Mouse (Mus musculus) liver, embryonic 13.5 days (tissue): Measurements from ENCODE around the gene Arhgef17. TPM values are rescaled to one million over a fixed set of nuclear protein-coding genes. Genes with fewer than 3 reads are reported as not detected.

Experiments used
- ATAC-seq: fragments of 200-750 bp; cut with Nextera tagmentation; 2 replicates; pipeline ENCODE4 v1.8.0; 2017; ENCODE audit warnings: low read depth, mild to moderate bottlenecking, moderate number of reproducible peaks, moderate library complexity
- DNase-seq: peaks from one replicate; pipeline ENCODE4 v3.0.0; 2022
- H3K27ac ChIP-seq: fragments of 300-500 bp; sonication (generic); 2 replicates; pipeline ENCODE4 v1.5.1; 2015; ENCODE audit warnings: moderate library complexity, mild to moderate bottlenecking, inconsistent platforms
- H3K27me3 ChIP-seq: fragments of 300-500 bp; sonication (generic); 2 replicates; pipeline ENCODE4 v1.6.1; 2015; ENCODE audit warnings: mild to moderate bottlenecking, inconsistent platforms
- H3K36me3 ChIP-seq: fragments of 300-500 bp; sonication (generic); 2 replicates; pipeline ENCODE4 v1.6.1; 2015; ENCODE audit warnings: mild to moderate bottlenecking, inconsistent platforms
- H3K4me1 ChIP-seq: fragments of 300-500 bp; sonication (generic); replicated peaks from 2 replicates; pipeline ENCODE4 v1.6.1; 2015; ENCODE audit warnings: inconsistent platforms
- H3K4me2 ChIP-seq: fragments of 300-500 bp; sonication (generic); 2 replicates; pipeline ENCODE4 v1.6.1; 2015; ENCODE audit warnings: inconsistent platforms, mild to moderate bottlenecking, moderate library complexity
- H3K4me3 ChIP-seq: fragments of 300-500 bp; sonication (generic); replicated peaks from 2 replicates; pipeline ENCODE4 v1.5.1; 2015; ENCODE audit warnings: mild to moderate bottlenecking, inconsistent platforms
- H3K9ac ChIP-seq: fragments of 300-500 bp; sonication (generic); 2 replicates; pipeline ENCODE4 v1.6.1; 2015; ENCODE audit warnings: mild to moderate bottlenecking, inconsistent platforms
- H3K9me3 ChIP-seq: fragments of 300-500 bp; sonication (generic); replicated peaks from 2 replicates; pipeline ENCODE4 v1.6.1; 2016; ENCODE audit warnings: inconsistent platforms
- WGBS: fragments of 180-500 bp; shearing (Covaris S2); methylation state at CpG from one replicate; pipeline ENCODE4 v1.1.7; 2015; ENCODE audit not compliant: insufficient replicate concordance; 5-methylcytosine and 5-hydroxymethylcytosine counted together
- polyA plus RNA-seq: library from polyadenylated mRNA; unstranded; fragments of >200 nt; fragmentation: Nextera tagmentation; extraction: Ambion mirVana; gene quantifications from 2 replicates; pipeline ENCODE4 v1.2.1, GENCODE M21; 2015

Gene Arhgef17
- 0.53 and 0.83 TPM in 2 replicates for polyA plus RNA-seq

DNA sequence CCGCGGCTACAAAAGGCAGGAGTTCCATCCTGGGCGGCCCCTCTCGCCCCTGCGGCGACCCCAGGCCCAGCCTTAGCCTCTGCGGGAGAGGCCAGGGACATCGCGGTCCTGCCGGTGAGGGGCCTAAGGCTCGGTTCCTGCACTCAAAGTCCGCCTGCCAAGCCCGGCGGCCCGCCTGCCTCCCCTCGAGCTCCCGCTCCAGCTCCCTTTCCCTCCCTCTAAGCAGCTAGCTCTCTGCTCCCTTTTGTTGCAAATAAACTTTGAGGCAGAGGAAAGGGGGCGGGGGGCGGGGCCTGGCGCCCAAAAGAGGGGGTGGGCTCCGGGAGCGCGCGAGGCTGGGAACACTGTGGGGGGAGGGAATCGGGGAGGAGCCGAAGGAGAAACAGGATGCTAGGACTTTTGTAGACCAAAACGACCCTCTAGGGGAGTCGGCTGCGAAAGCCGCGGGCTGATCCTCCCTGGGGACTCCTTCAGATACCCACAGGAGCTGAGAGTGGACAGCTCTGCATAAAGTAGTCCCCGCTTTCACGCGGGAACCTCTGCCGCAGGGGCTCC is at the start of gene Arhgef17:
Arhgef17 (minus strand) TSS at position 182 of the 555 bp plus-strand sequence.
- Histone ChIP-seq H3K27ac (peak within 1 kb of the TSS; percentile 81), H3K36me3 (no peaks in the 10 kb centered on the region), H3K9me3 (no peaks in the 10 kb centered on the region), H3K4me2 (peak within 1 kb of the TSS; percentile 78), H3K9ac (peak within 1 kb of the TSS; percentile 70), H3K27me3 (peaks cover 81% of the 10 kb centered on the region), H3K4me3 (peak within 1 kb of the TSS; percentile 59), H3K4me1 (peaks cover 58% of the 10 kb centered on the region)
- WGBS: under 1% methylated on average over 35 of the region's 35 CpGs
- DNase-seq (no peak), ATAC-seq (peak; percentile 39)

DNA sequence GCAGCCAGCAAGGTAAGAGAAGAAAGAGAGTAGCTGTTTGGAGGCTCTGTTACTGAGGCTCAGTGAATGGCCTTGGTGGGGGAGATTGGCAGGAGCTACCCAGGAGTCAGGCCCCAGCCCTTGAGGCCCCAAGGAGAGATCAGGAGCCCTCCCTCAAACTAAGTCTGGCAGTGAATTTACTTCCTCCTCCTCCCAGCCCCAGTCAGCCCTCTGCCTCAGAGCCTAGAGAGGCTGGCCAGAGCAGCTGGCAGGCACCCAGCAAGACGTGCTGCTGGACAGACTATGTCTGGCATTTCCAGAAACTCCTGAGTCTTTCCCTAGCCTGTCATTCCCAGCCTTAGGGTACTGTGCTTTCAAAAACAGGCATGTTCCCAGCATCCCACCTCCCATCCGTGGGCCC is 47.3 kb upstream of the Arhgef17 start:
- no peak overlapping the region for H3K9ac ChIP-seq
- ATAC-seq (no peak), DNase-seq (no peak)
- WGBS: 32% methylated on average over 2 of the region's 2 CpGs
- no peak overlapping the region for H3K4me2 ChIP-seq
- H3K4me3 ChIP-seq: no peak overlapping the region
- no peaks in the 10 kb centered on the region for H3K9me3 ChIP-seq
- H3K4me1 ChIP-seq: peaks cover 12% of the 10 kb centered on the region
- H3K27me3 ChIP-seq: peaks cover 15% of the 10 kb centered on the region
- no peak overlapping the region for H3K27ac ChIP-seq
- no peaks in the 10 kb centered on the region for H3K36me3 ChIP-seq

DNA sequence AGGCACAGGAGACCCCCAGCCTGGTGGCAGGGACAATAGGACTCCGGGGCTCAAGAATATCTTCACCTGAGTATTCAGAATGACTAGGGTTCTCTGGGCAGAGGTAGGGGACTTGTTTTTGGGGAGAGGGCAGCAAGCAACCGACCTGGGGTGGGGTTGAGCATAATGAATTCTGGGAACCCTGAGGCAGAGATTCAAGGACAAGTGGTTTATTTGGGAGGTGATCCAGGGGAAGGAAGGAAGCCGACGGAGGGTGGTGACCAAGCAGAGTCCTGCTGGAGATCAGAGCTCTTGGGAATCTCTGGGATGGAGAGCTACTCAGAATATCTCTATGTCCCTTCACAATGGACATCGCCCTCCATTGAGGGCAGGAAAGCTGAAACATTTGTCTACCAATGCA is 46.3 kb upstream of the Arhgef17 start:
- H3K27me3 ChIP-seq: peaks cover 25% of the 10 kb centered on the region
- no peak overlapping the region for H3K9ac ChIP-seq
- H3K4me2 ChIP-seq: no peak overlapping the region
- no peak for DNase-seq
- peaks cover 22% of the 10 kb centered on the region for H3K4me1 ChIP-seq
- no peak overlapping the region for H3K27ac ChIP-seq
- 69% methylated on average over 5 of the region's 5 CpGs for WGBS
- no peak for ATAC-seq
- H3K4me3 ChIP-seq: no peak overlapping the region
- no peaks in the 10 kb centered on the region for H3K36me3 ChIP-seq
- H3K9me3 ChIP-seq: no peaks in the 10 kb centered on the region

DNA sequence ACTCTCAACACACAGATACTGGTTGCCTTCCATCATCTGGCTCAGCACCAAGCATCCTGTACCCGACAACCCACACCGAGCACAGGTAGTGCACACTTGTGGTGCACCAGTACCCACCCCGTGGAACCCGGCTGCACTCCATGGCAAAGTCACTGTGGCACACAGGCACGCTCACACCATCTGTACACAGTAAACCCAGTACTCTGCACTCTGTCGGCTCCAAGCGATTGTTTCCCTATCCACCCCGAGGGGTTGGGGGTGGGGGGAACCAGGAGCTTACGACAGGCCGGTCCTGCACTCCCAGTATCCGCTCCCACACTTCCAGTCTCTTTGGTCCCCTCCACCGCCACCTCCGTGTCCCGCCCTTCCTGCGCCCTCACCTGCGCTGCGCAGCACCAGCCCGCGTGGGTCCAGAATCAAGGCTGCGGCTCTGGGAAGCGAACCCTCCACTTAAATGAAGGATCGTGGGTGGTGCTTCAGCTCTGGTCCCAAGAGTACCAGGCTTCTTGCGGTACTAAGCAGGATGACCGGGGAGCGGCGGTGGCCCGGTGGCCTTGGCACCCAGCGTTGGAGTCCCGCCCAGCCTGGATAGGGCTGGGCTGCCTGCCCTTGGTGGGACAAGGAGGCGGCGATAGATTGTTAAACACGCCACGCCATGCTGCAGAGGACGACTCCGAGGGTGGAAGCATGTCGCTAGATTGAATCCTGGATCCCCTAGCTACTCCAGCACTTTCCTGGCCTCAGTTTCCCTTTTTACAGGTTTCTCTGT is 42.4 kb upstream of the Arhgef17 start, which contains the start of gene P2ry6:
P2ry6 (minus strand) TSS at position 515 of the 769 bp plus-strand sequence.
- H3K4me3 ChIP-seq: peak within 1 kb of the TSS; percentile 36
- no peak within 1 kb of the TSS for H3K9ac ChIP-seq
- peak within 1 kb of the TSS; percentile 61 for H3K4me2 ChIP-seq
- H3K4me1 ChIP-seq: peaks cover 22% of the 10 kb centered on the region
- H3K36me3 ChIP-seq: no peaks in the 10 kb centered on the region
- no peaks in the 10 kb centered on the region for H3K9me3 ChIP-seq
- ATAC-seq (no peak), DNase-seq (no peak)
- H3K27ac ChIP-seq: no peak within 1 kb of the TSS
- WGBS: 8% methylated on average over 36 of the region's 36 CpGs
- H3K27me3 ChIP-seq: peaks cover 36% of the 10 kb centered on the region

DNA sequence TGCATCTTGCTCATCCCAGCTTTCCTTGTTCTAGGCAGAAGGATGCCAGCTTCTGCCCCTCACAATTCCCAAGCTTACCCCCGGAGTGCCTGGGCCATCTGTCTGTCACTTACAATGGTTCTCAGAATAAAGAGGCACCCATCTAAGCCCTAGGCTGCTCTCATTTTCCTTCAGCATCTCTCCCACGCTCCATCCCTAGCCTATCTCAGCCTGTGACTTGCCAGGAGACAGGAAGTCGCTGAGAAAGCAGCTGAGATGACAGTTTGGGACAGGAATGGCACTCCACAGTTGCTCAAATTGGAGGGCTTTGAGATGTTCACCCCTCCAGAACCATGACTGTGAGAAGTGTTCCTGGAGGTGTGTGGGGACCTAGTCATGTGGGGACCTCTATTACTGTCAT is 41.0 kb upstream of the Arhgef17 start:
- no peak overlapping the region for H3K4me3 ChIP-seq
- no peaks in the 10 kb centered on the region for H3K9me3 ChIP-seq
- H3K27ac ChIP-seq: no peak overlapping the region
- WGBS: 37% methylated on average over 3 of the region's 3 CpGs
- H3K4me1 ChIP-seq: peaks cover 22% of the 10 kb centered on the region
- ATAC-seq (no peak), DNase-seq (no peak)
- no peak overlapping the region for H3K4me2 ChIP-seq
- no peak overlapping the region for H3K9ac ChIP-seq
- H3K36me3 ChIP-seq: no peaks in the 10 kb centered on the region
- H3K27me3 ChIP-seq: peaks cover 36% of the 10 kb centered on the region

DNA sequence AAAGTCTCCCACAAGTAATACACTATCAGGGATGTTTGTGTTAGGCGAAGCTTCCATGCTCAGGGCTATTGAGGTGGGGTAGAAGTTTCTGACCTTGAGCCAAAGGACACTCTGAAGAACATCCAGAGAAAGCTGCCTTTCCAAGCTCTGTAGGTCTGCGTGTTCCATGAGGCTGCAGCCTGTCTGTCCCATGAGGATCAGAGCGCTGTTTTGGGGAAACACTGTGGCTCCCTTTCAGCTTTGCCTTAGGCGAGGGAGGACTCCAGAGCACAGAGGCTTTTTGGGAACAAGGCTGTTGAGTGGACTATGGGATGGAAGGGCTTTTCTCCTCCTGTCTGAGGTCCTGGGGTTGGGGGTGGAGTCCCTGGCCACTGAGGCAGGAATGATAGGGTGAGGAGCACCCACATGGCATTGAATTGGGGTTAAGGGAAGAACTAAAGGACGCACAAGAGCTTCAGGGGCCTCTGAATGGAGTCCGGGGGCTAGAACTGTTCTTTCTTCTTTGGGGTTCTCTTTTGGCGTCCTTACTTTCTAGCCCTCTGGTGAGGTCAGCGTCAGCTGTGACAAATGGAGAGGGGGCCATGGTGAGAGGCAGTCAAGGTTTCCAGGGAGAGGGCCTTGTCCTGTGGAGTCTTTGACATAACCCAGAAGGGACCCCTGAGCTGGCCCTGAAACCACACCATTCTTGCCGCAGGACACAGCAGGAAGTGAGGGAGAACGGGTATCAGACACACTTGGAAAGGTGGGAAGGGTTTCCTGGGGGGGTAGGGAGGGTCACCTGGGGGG is 37.2 kb upstream of the Arhgef17 start:
- DNase-seq (no peak), ATAC-seq (no peak)
- Histone ChIP-seq H3K36me3 (no peaks in the 10 kb centered on the region), H3K4me2 (no peak overlapping the region), H3K9me3 (no peaks in the 10 kb centered on the region), H3K4me3 (no peak overlapping the region), H3K4me1 (peaks cover 30% of the 10 kb centered on the region), H3K9ac (no peak overlapping the region), H3K27ac (no peak overlapping the region), H3K27me3 (peaks cover 20% of the 10 kb centered on the region)
- WGBS: 59% methylated on average over 10 of the region's 10 CpGs

DNA sequence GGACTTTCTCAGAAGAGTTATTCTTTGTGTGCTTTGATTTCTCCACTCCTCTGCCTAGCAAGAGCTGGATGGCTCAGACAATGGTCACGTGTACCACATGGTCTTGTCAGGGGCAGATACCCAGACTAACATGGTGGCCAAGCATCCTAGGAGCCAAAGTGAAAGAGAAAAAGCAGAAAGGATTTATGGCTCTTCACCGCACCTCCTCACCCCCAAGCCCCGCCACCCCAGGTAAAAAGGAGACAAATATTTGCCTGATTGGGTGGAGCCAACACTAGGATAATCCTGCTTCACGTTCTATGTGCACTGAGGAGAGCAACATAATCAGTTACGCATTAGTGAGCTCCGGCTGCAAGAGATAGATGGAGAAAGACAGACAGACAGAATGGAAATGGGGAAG is 36.5 kb upstream of the Arhgef17 start:
- peaks cover 13% of the 10 kb centered on the region for H3K27me3 ChIP-seq
- peaks cover 23% of the 10 kb centered on the region for H3K4me1 ChIP-seq
- no peaks in the 10 kb centered on the region for H3K36me3 ChIP-seq
- H3K27ac ChIP-seq: no peak overlapping the region
- 65% methylated on average over 6 of the region's 6 CpGs for WGBS
- no peak for ATAC-seq
- no peak overlapping the region for H3K9ac ChIP-seq
- no peak overlapping the region for H3K4me3 ChIP-seq
- H3K4me2 ChIP-seq: no peak overlapping the region
- H3K9me3 ChIP-seq: no peaks in the 10 kb centered on the region
- DNase-seq: no peak

DNA sequence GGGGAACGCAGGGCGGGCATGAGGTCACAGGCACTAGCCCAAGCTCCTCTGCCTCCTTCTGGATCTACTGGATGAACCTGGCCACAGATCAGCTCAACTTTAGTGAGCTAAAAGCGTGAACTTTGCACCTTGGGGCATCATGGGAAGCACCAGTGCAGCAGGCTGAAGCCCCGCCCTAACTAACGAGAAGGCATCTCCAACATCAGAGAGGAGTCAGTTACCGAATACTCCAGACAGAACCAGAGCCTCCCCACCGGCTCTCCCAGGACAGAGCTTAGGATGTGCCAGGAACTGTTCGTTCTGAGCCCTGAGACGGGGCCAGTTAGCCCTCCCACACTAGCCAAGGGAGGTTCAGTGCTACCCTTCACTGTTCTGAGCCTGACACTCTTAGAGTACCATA is 35.9 kb upstream of the Arhgef17 start:
- Histone ChIP-seq H3K4me3 (no peak overlapping the region), H3K27ac (no peak overlapping the region), H3K4me2 (no peak overlapping the region), H3K9me3 (no peaks in the 10 kb centered on the region), H3K36me3 (no peaks in the 10 kb centered on the region), H3K4me1 (peaks cover 21% of the 10 kb centered on the region), H3K27me3 (peaks cover 8% of the 10 kb centered on the region), H3K9ac (no peak overlapping the region)
- no peak for ATAC-seq
- DNase-seq: no peak
- WGBS: 60% methylated on average over 9 of the region's 9 CpGs

DNA sequence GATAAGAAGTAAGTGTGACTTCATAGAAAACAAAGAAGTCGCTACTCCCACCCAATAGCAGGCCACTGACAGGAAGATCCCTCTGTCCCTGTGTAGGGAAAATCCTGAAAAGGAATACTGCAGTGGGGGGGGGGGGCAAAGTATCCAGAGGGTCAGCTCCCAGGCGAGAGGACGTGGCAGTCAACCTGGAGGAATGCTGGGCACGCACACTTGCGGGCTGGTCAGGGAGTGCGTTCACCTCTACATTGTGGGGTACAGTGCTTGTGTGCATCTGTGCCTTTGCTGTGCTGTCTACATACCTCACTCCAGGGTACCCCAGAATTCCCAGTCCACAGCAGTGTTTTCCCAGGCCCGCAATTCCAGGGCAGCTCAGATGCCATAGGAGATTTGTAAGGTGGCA is 34.1 kb upstream of the Arhgef17 start:
- no peak overlapping the region for H3K4me2 ChIP-seq
- H3K4me1 ChIP-seq: peaks cover 21% of the 10 kb centered on the region
- WGBS: 67% methylated on average over 7 of the region's 7 CpGs
- no peak for DNase-seq
- ATAC-seq: 0 out of 2 replicates have a peak, but pooled peaks have one; percentile 24
- no peaks in the 10 kb centered on the region; the same call in 1 of the 2 replicates for H3K27me3 ChIP-seq
- H3K4me3 ChIP-seq: no peak overlapping the region
- no peak overlapping the region for H3K27ac ChIP-seq
- H3K36me3 ChIP-seq: no peaks in the 10 kb centered on the region
- no peak overlapping the region for H3K9ac ChIP-seq
- no peaks in the 10 kb centered on the region for H3K9me3 ChIP-seq

DNA sequence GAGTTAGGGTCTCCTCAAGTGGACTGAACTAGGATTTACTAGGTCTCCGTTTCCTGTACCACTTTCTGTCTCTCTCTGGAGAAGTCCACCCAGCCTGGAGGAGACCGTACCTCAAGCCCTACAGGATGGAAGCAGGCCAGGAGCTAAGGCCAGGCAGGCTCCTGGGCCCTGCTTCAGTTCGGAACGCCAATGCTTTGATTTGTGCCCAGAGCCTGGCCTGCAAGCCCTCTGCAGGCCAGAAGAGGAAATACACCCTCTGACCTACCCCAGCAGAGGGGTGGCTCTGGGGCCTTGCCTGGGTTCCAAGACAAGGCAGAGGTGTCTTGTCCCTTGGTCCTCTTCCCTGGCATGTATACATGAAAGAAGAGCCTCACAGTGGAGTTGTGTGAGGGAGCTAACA is 33.2 kb upstream of the Arhgef17 start:
- Histone ChIP-seq H3K27me3 (no peaks in the 10 kb centered on the region; the same call in 1 of the 2 replicates), H3K36me3 (no peaks in the 10 kb centered on the region), H3K9me3 (no peaks in the 10 kb centered on the region), H3K4me1 (peaks cover 21% of the 10 kb centered on the region), H3K4me2 (no peak overlapping the region), H3K4me3 (no peak overlapping the region), H3K27ac (no peak overlapping the region), H3K9ac (no peak overlapping the region)
- DNase-seq (no peak), ATAC-seq (no peak)
- WGBS: 24% methylated on average over 4 of the region's 4 CpGs

DNA sequence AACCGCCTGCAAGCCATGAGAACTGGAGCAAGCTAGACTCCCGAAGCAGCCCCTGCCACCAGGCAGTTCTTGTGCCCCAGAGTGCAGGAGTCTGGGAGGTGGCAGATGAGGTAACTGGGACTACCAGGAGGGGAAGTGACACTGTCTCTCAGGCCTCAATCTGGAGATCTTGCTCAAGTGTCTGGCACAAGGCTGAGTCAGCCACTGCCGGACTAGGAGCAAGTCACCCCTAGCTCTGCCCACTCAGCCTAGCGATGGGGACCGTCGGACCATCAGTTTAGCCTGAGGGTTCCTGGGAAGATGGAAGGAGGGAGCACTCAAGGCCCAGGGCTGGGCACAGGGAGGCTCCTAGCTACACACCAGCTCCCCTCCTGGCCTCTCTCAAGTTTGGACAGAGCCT is 32.3 kb upstream of the Arhgef17 start:
- no peaks in the 10 kb centered on the region for H3K9me3 ChIP-seq
- H3K9ac ChIP-seq: no peak overlapping the region
- no peak overlapping the region for H3K27ac ChIP-seq
- no peak overlapping the region for H3K4me2 ChIP-seq
- H3K4me1 ChIP-seq: peaks cover 21% of the 10 kb centered on the region
- no peaks in the 10 kb centered on the region; the same call in 1 of the 2 replicates for H3K27me3 ChIP-seq
- no peak overlapping the region for H3K4me3 ChIP-seq
- no peaks in the 10 kb centered on the region for H3K36me3 ChIP-seq
- no peak for ATAC-seq
- no peak for DNase-seq
- WGBS: 53% methylated on average over 6 of the region's 6 CpGs
